Mouse (Mus musculus) small intestine, adult 2 months (tissue): ENCODE results near the gene Atp8a2. TPM values are rescaled to one million over a fixed set of nuclear protein-coding genes. Genes with fewer than 3 reads are reported as not detected.

ENCODE experiments used
- H3K27ac ChIP-seq: fragments of 200-500 bp; 2 replicates; pipeline ENCODE4 v1.5.1; 2012; ENCODE audit warnings: low read depth, low read length, control low read depth, inconsistent platforms; ENCODE audit not compliant: insufficient read depth
- H3K27me3 ChIP-seq: fragments of 200-500 bp; 2 replicates; pipeline ENCODE4 v1.6.1; 2012; ENCODE audit warnings: mild to moderate bottlenecking, moderate library complexity, low read length, inconsistent platforms; ENCODE audit not compliant: control insufficient read depth, insufficient read depth
- H3K36me3 ChIP-seq: fragments of 200-500 bp; 2 replicates; pipeline ENCODE4 v1.6.1; 2012; ENCODE audit warnings: mild to moderate bottlenecking, low read length, control low read depth, inconsistent platforms; ENCODE audit not compliant: control insufficient read depth, insufficient read depth
- H3K4me1 ChIP-seq: fragments of 200-500 bp; 2 replicates; pipeline ENCODE4 v1.6.1; 2012; ENCODE audit warnings: low read length, inconsistent platforms, mixed read lengths; ENCODE audit not compliant: control insufficient read depth, insufficient read depth, insufficient read length
- H3K4me3 ChIP-seq: fragments of 200-500 bp; 2 replicates; pipeline ENCODE4 v1.5.1; 2012; ENCODE audit warnings: low read depth, mild to moderate bottlenecking, control low read depth, inconsistent platforms, low read length, moderate library complexity
- CTCF ChIP-seq: fragments of 200-500 bp; IDR thresholded peaks from 2 replicates; pipeline ENCODE4 v1.5.1; 2012; ENCODE audit warnings: low read depth, mild to moderate bottlenecking, control low read depth, inconsistent platforms, low read length, moderate library complexity, mixed read lengths; ENCODE audit not compliant: insufficient replicate concordance, insufficient read length; ENCODE audit errors: extremely low read depth
- POLR2A ChIP-seq: fragments of 200-500 bp; IDR thresholded peaks from 2 replicates; pipeline ENCODE4 v1.6.1; 2012; ENCODE audit warnings: low read depth, mild to moderate bottlenecking, control low read depth, inconsistent platforms, low read length, moderate library complexity
- WGBS: fragments of 180-500 bp; shearing (Covaris S2); methylation state at CpG from one replicate; pipeline ENCODE4 v1.1.7; 2018; 5-methylcytosine and 5-hydroxymethylcytosine counted together
- polyA plus RNA-seq: library from polyadenylated mRNA; depleted of rRNA; stranded (reverse); fragments of >200 nt; gene quantifications from 2 replicates; pipeline ENCODE4 v1.2.3, GENCODE M21; 2012

Gene Atp8a2
- polyA plus RNA-seq, 1 experiment = 3.7 TPM

- WGBS = 93% methylated on average over 13 of the region's 13 CpGs
- Histone ChIP-seq H3K27ac (no peak overlapping the region), H3K4me1 (no peaks in the 10 kb centered on the region), H3K27me3 (no peaks in the 10 kb centered on the region), H3K36me3 (no peaks in the 10 kb centered on the region), H3K4me3 (no peak overlapping the region)
- TF ChIP-seq POLR2A (no peak), CTCF (no peak)
Measured at GRCm38 (mm10) chr14:59705326-59706058, 491.5 kb downstream of the Atp8a2 start.

GRCm38 (mm10) chr14:59701492-59701891 is 495.5 kb downstream of the Atp8a2 start:
- no peak overlapping the region for H3K4me3 ChIP-seq
- 72% methylated on average over 5 of the region's 5 CpGs for WGBS

GRCm38 (mm10) chr14:59695160-59695559 is 501.8 kb downstream of the Atp8a2 start:
- TF ChIP-seq CTCF = no peak
- TF ChIP-seq POLR2A = no peak
- Histone ChIP-seq H3K4me3 (no peak overlapping the region), H3K4me1 (no peaks in the 10 kb centered on the region), H3K27ac (no peak overlapping the region), H3K27me3 (no peaks in the 10 kb centered on the region), H3K36me3 (no peaks in the 10 kb centered on the region)
- WGBS = 74% methylated on average over 4 of the region's 4 CpGs

More at GRCm38 (mm10) chr14:59701492-59701891, 495.5 kb downstream of the Atp8a2 start:
- no peak overlapping the region for H3K27ac ChIP-seq
- H3K4me1 ChIP-seq = no peaks in the 10 kb centered on the region
- no peak for TF ChIP-seq CTCF
- no peak for TF ChIP-seq POLR2A
- H3K36me3 ChIP-seq = no peaks in the 10 kb centered on the region
- no peaks in the 10 kb centered on the region for H3K27me3 ChIP-seq

DNA sequence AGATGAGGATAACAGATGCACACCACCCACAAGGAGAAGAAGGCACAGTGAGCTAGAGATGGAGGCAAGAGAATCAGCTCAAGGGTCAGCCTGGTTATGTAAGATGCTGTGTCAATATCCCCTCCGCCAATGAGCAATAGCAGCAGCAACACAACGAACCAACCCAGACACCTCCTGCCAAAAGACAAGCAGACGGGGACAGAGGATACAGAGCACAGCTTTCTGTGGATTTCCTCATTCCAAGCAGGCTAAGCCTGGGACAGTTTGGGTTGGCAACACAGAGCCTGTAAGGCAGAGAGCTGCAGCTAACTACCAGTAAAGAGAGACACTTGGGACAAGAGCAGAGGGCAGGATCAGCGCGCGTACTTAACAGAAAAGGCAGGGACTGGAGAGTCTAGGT is 504.8 kb downstream of the Atp8a2 start:
- no peak overlapping the region for H3K27ac ChIP-seq
- no peaks in the 10 kb centered on the region for H3K27me3 ChIP-seq
- WGBS = 58% methylated on average over 6 of the region's 6 CpGs
- no peaks in the 10 kb centered on the region for H3K36me3 ChIP-seq
- no peak overlapping the region for H3K4me3 ChIP-seq
- TF ChIP-seq POLR2A (no peak), CTCF (no peak)
- no peaks in the 10 kb centered on the region for H3K4me1 ChIP-seq

- no peaks in the 10 kb centered on the region for H3K4me1 ChIP-seq
- TF ChIP-seq CTCF (no peak), POLR2A (no peak)
- H3K27ac ChIP-seq = no peak overlapping the region
- H3K4me3 ChIP-seq = no peak overlapping the region
- H3K27me3 ChIP-seq = no peaks in the 10 kb centered on the region
- WGBS = 88% methylated on average over 13 of the region's 13 CpGs
- no peaks in the 10 kb centered on the region for H3K36me3 ChIP-seq
Measured at GRCm38 (mm10) chr14:59691402-59691801, 505.6 kb downstream of the Atp8a2 start.

DNA sequence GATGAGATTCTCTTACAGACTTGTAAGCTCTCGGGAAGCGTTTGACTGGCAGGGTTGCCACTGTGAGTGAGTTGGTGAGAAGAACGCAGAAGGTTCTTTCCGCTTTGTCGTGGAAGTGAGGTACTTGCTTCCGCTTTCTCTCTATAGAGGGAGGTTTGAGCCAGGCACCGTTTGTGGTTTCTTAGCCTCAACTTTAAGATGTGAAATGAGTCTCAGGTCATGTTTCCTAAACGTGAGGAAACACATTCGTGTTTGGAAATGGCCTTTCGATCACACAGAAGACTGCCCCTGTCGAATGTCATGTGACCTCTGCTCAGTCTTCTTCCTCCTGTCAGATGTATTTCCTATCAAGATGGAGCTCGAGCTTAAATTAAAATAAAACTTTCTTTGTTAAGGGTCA is 506.0 kb downstream of the Atp8a2 start:
- Histone ChIP-seq H3K4me1 (no peaks in the 10 kb centered on the region), H3K36me3 (no peaks in the 10 kb centered on the region), H3K4me3 (no peak overlapping the region), H3K27ac (no peak overlapping the region), H3K27me3 (no peaks in the 10 kb centered on the region)
- no peak for TF ChIP-seq CTCF
- TF ChIP-seq POLR2A = no peak
- 79% methylated on average over 12 of the region's 12 CpGs for WGBS

GRCm38 (mm10) chr14:59689596-59689995 is 507.4 kb downstream of the Atp8a2 start:
- TF ChIP-seq CTCF (no peak), POLR2A (no peak)
- 56% methylated on average over 4 of the region's 4 CpGs for WGBS
- Histone ChIP-seq H3K36me3 (no peaks in the 10 kb centered on the region), H3K4me1 (no peaks in the 10 kb centered on the region), H3K27me3 (no peaks in the 10 kb centered on the region), H3K4me3 (no peak overlapping the region), H3K27ac (no peak overlapping the region)
